Comparison of ENCODE assay signal across 9 mouse cellular contexts in genomic region chr14:59605671-59606353, GRCm38 (mm10). TPM values are rescaled to one million over a fixed set of nuclear protein-coding genes. Genes with fewer than 3 reads are reported as not detected.
DNase-seq lines count a peak whose midpoint lies in the region; TF ChIP-seq lines count a peak whose summit lies in the region.
"Had no signal": no experiment of that assay in that cellular context is flagged by ENCODE, and none has a peak within 500 bp of the region (broad histone marks: within the 10 kb centered on the region; RNA-seq: fewer than 3 reads in every experiment).

No protein-coding gene starts in this region.

- H3K27me3 ChIP-seq in E14TG2a.4 (ENCODE audit: insufficient read depth, low read length), result no peaks in the 10 kb centered on the region

- DNase-seq in ZHBTc4 (ENCODE audit: low read depth, low spot score), result peak; percentile 48
- peak; percentile 65 to 83 for DNase-seq in cerebellum, postnatal 25 days
- DNase-seq in gastrocnemius, adult 8-10 months (ENCODE audit: low spot score in 2 of 2), result peak; percentile 43 to 48
- peak; percentile 69 for DNase-seq in kidney, postnatal 14 days
- DNase-seq in lung, postnatal 10 days, result peak; percentile 79
- DNase-seq in retina, postnatal 1 day, result peak; percentile 81
- DNase-seq in yolk sac, embryonic 10.5 days (ENCODE audit: low spot score), result peak; percentile 23

- H3K4me3 ChIP-seq in E14TG2a.4 (replicated peaks; ENCODE audit: low read length), result no peak overlapping the region
- H3K4me3 ChIP-seq: heart, embryonic 13.5 days had no signal

- peaks cover 17% of the 10 kb centered on the region; the same call in 1 of the 2 replicates for H3K4me1 ChIP-seq in E14TG2a.4 (replicated peaks; ENCODE audit: low read depth, low read length)
- H3K4me1 ChIP-seq: heart, embryonic 13.5 days had no signal

- peak; percentile 51 for TF ChIP-seq CTCF in E14TG2a.4 (conservative IDR thresholded peaks at IDR 0.05; ENCODE audit: low read length)

- H3K36me3 ChIP-seq in E14TG2a.4 (ENCODE audit: insufficient read depth, low read length), result no peaks in the 10 kb centered on the region
- H3K36me3 ChIP-seq: heart, embryonic 13.5 days had no signal

- no peaks in the 10 kb centered on the region for H3K9me3 ChIP-seq in E14TG2a.4 (ENCODE audit: low read length)
- H3K9me3 ChIP-seq: heart, embryonic 13.5 days had no signal

RNA-seq across cellular contexts. Expression of gene Cdadc1, which starts 8.1 kb away (rescaled TPM):
- 10 to 100 TPM; 30.2 to 37.7 (median 31.2) TPM for total RNA-seq in gastrocnemius, adult 8-10 months (2022)

RNA-seq across cellular contexts. Expression of gene Shisa2, which starts 19.3 kb away (rescaled TPM):
- 10 to 100 TPM; 52.7 to 80.1 (median 76.0) TPM for total RNA-seq in gastrocnemius, adult 8-10 months (2022)

Comparison
In these comparisons a context has a peak if more than half of its experiments do, and no peak if none do; other contexts are left out.
1. DNase-seq: peak in every context shown above with its lines; median percentile 81 in retina, postnatal 1 day; 79 in lung, postnatal 10 days; 74 in cerebellum, postnatal 25 days; 69 in kidney, postnatal 14 days; 48 in ZHBTc4; 46 in gastrocnemius, adult 8-10 months; 23 in yolk sac, embryonic 10.5 days.